Mouse (Mus musculus): Measurements from ENCODE around the gene Gna13. TPM values are rescaled to one million over a fixed set of nuclear protein-coding genes. Genes with fewer than 3 reads are reported as not detected.

The Gna13 gene
- polyA plus RNA-seq, 2 experiments = 9.4 to 13.1 TPM

- H3K9me3 ChIP-seq (ENCODE audit: control insufficient read depth, low read length) = peaks cover 2% of the 10 kb centered on the region; the same call in 1 of the 2 replicates
- no peak overlapping the region for H3K9ac ChIP-seq (replicated peaks)
- H3K4me1 ChIP-seq (replicated peaks; ENCODE audit: control insufficient read depth in 2 of 2, insufficient read depth in 2 of 2, low read length in 1 of 2) = peaks cover 0 to 9% of the 10 kb centered on the region in 2 experiments; a peak in 2 of 4 replicates
- TF ChIP-seq EP300 (IDR thresholded peaks at IDR 0.05; ENCODE audit: low read depth) (no peak), CTCF (IDR thresholded peaks at IDR 0.05; ENCODE audit: low read depth) (no peak)
- H3K27ac ChIP-seq = no peak overlapping the region
- no peak overlapping the region for H3K4me3 ChIP-seq (ENCODE audit: insufficient read depth in 1 of 2, low read depth in 2 of 2, low read length in 2 of 2)
- DNase-seq (ENCODE audit: low read depth in 3 of 3, low spot score in 3 of 3) = no peak
- 51% methylated on average over 9 of the region's 9 CpGs for WGBS (ENCODE audit: insufficient replicate concordance)
- no peaks in the 10 kb centered on the region for H3K36me3 ChIP-seq (replicated peaks; ENCODE audit: control insufficient read depth, insufficient read depth, low read depth)
- H3K4me2 ChIP-seq (ENCODE audit: low read depth) = no peak overlapping the region
- ATAC-seq (ENCODE audit: insufficient read depth) = no peak
- no peaks in the 10 kb centered on the region for H3K27me3 ChIP-seq (ENCODE audit: control insufficient read depth, insufficient read depth, low read length)
These were observed 54.9 kb downstream of the Gna13 start for GRCm38 (mm10) chr11:109417472-109418040.

GRCm38 (mm10) chr11:109419461-109419860 is 56.8 kb downstream of the Gna13 start:
- Histone ChIP-seq H3K27me3 (ENCODE audit: control insufficient read depth, insufficient read depth, low read length) (no peaks in the 10 kb centered on the region), H3K27ac (no peak overlapping the region), H3K9ac (replicated peaks) (no peak overlapping the region), H3K36me3 (replicated peaks; ENCODE audit: control insufficient read depth, insufficient read depth, low read depth) (no peaks in the 10 kb centered on the region), H3K4me2 (ENCODE audit: low read depth) (no peak overlapping the region), H3K9me3 (ENCODE audit: control insufficient read depth, low read length) (peaks cover 2% of the 10 kb centered on the region; the same call in 1 of the 2 replicates), H3K4me1 (replicated peaks; ENCODE audit: control insufficient read depth in 2 of 2, insufficient read depth in 2 of 2, low read length in 1 of 2) (peaks cover 7 to 18% of the 10 kb centered on the region in 2 experiments), H3K4me3 (ENCODE audit: insufficient read depth in 1 of 2, low read depth in 2 of 2, low read length in 2 of 2) (no peak overlapping the region)
- TF ChIP-seq CTCF (IDR thresholded peaks at IDR 0.05; ENCODE audit: low read depth) = no peak
- no peak for TF ChIP-seq EP300 (IDR thresholded peaks at IDR 0.05; ENCODE audit: low read depth)
- no peak for ATAC-seq (ENCODE audit: insufficient read depth)
- WGBS (ENCODE audit: insufficient replicate concordance) = 38% methylated on average over 4 of the region's 4 CpGs
- no peak for DNase-seq (ENCODE audit: low read depth in 3 of 3, low spot score in 3 of 3)

GRCm38 (mm10) chr11:109419961-109420566 is 57.4 kb downstream of the Gna13 start:
- ATAC-seq (ENCODE audit: insufficient read depth) (no peak), DNase-seq (ENCODE audit: low read depth in 3 of 3, low spot score in 3 of 3) (no peak)
- WGBS (ENCODE audit: insufficient replicate concordance) = 15% methylated on average over 16 of the region's 16 CpGs
- peak overlapping the region in 1 of 2 experiments; percentile 17; a peak in 1 of 4 replicates for H3K4me3 ChIP-seq (ENCODE audit: insufficient read depth in 1 of 2, low read depth in 2 of 2, low read length in 2 of 2)
- H3K4me1 ChIP-seq (replicated peaks; ENCODE audit: control insufficient read depth in 2 of 2, insufficient read depth in 2 of 2, low read length in 1 of 2) = peaks cover 12 to 18% of the 10 kb centered on the region in 2 experiments
- peak overlapping the region; percentile 24 for H3K4me2 ChIP-seq (ENCODE audit: low read depth)
- peaks cover 2% of the 10 kb centered on the region; the same call in 1 of the 2 replicates for H3K9me3 ChIP-seq (ENCODE audit: control insufficient read depth, low read length)
- H3K27me3 ChIP-seq (ENCODE audit: control insufficient read depth, insufficient read depth, low read length) = no peaks in the 10 kb centered on the region
- H3K9ac ChIP-seq (replicated peaks) = no peak overlapping the region
- H3K27ac ChIP-seq = no peak overlapping the region
- no peaks in the 10 kb centered on the region for H3K36me3 ChIP-seq (replicated peaks; ENCODE audit: control insufficient read depth, insufficient read depth, low read depth)
- no peak for TF ChIP-seq EP300 (IDR thresholded peaks at IDR 0.05; ENCODE audit: low read depth)
- no peak for TF ChIP-seq CTCF (IDR thresholded peaks at IDR 0.05; ENCODE audit: low read depth)

GRCm38 (mm10) chr11:109420567-109420962 is 57.9 kb downstream of the Gna13 start:
- H3K9ac ChIP-seq (replicated peaks) = no peak overlapping the region
- H3K9me3 ChIP-seq (ENCODE audit: control insufficient read depth, low read length) = peaks cover 2% of the 10 kb centered on the region; the same call in 1 of the 2 replicates
- TF ChIP-seq CTCF (IDR thresholded peaks at IDR 0.05; ENCODE audit: low read depth) (no peak), EP300 (IDR thresholded peaks at IDR 0.05; ENCODE audit: low read depth) (no peak)
- no peak for ATAC-seq (ENCODE audit: insufficient read depth)
- WGBS (ENCODE audit: insufficient replicate concordance) = 50% methylated on average over 14 of the region's 14 CpGs
- H3K4me2 ChIP-seq (ENCODE audit: low read depth) = peak overlapping the region; percentile 24
- H3K27ac ChIP-seq = no peak overlapping the region
- H3K36me3 ChIP-seq (replicated peaks; ENCODE audit: control insufficient read depth, insufficient read depth, low read depth) = no peaks in the 10 kb centered on the region
- H3K4me3 ChIP-seq (ENCODE audit: insufficient read depth in 1 of 2, low read depth in 2 of 2, low read length in 2 of 2) = no peak overlapping the region
- DNase-seq (ENCODE audit: low read depth in 3 of 3, low spot score in 3 of 3) = no peak
- no peaks in the 10 kb centered on the region for H3K27me3 ChIP-seq (ENCODE audit: control insufficient read depth, insufficient read depth, low read length)
- H3K4me1 ChIP-seq (replicated peaks; ENCODE audit: control insufficient read depth in 2 of 2, insufficient read depth in 2 of 2, low read length in 1 of 2) = peaks cover 13 to 18% of the 10 kb centered on the region in 2 experiments

- H3K27me3 ChIP-seq (ENCODE audit: control insufficient read depth, insufficient read depth, low read length) = no peaks in the 10 kb centered on the region
- H3K4me2 ChIP-seq (ENCODE audit: low read depth) = no peak overlapping the region
- 66% methylated on average over 5 of the region's 5 CpGs for WGBS (ENCODE audit: insufficient replicate concordance)
- H3K4me1 ChIP-seq (replicated peaks; ENCODE audit: control insufficient read depth in 2 of 2, insufficient read depth in 2 of 2, low read length in 1 of 2) = peaks cover 13 to 18% of the 10 kb centered on the region in 2 experiments
- no peak overlapping the region for H3K4me3 ChIP-seq (ENCODE audit: insufficient read depth in 1 of 2, low read depth in 2 of 2, low read length in 2 of 2)
- peaks cover 2% of the 10 kb centered on the region; the same call in 1 of the 2 replicates for H3K9me3 ChIP-seq (ENCODE audit: control insufficient read depth, low read length)
- TF ChIP-seq EP300 (IDR thresholded peaks at IDR 0.05; ENCODE audit: low read depth) = no peak
- TF ChIP-seq CTCF (IDR thresholded peaks at IDR 0.05; ENCODE audit: low read depth) = no peak
- ATAC-seq (ENCODE audit: insufficient read depth) (no peak), DNase-seq (ENCODE audit: low read depth in 3 of 3, low spot score in 3 of 3) (no peak)
- H3K9ac ChIP-seq (replicated peaks) = no peak overlapping the region
- H3K27ac ChIP-seq = no peak overlapping the region
- H3K36me3 ChIP-seq (replicated peaks; ENCODE audit: control insufficient read depth, insufficient read depth, low read depth) = no peaks in the 10 kb centered on the region
These were observed 58.6 kb downstream of the Gna13 start for GRCm38 (mm10) chr11:109421205-109421604.
